Mouse (Mus musculus): Measurements from ENCODE around the gene Kcnk7.
"Not testable (repeated sequence)": the region's sequence is repeated elsewhere in the genome, so short reads cannot be mapped to it uniquely, and the experiment has no call there.

The Kcnk7 gene

DNA sequence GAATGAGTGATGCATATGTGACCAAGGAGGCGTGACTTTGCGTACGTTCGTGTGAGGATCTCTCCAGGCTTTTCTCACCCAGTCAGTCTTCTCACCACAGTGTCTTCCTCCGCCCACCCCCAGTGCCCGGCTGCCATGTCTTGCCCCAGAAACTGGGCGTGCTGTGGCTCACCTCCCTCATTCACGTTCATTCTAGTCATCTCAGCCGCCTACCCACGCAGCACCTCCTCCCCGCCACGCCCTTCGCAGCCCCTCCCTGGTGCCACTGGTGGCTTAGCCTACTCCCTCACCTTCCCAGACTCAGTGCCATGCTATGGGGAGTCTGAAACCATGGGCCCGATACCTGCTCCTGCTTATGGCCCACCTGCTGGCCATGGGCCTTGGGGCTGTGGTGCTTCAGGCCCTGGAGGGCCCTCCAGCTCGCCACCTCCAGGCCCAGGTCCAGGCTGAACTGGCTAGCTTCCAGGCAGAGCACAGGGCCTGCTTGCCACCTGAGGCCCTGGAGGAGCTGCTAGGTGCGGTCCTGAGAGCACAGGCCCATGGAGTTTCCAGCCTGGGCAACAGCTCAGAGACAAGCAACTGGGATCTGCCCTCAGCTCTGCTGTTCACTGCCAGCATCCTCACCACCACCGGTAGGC is at the start of gene Kcnk7:
TSS of gene Kcnk7 (plus strand) at position 205 of the 638 bp plus-strand sequence.
- DNase-seq = no peak

DNA sequence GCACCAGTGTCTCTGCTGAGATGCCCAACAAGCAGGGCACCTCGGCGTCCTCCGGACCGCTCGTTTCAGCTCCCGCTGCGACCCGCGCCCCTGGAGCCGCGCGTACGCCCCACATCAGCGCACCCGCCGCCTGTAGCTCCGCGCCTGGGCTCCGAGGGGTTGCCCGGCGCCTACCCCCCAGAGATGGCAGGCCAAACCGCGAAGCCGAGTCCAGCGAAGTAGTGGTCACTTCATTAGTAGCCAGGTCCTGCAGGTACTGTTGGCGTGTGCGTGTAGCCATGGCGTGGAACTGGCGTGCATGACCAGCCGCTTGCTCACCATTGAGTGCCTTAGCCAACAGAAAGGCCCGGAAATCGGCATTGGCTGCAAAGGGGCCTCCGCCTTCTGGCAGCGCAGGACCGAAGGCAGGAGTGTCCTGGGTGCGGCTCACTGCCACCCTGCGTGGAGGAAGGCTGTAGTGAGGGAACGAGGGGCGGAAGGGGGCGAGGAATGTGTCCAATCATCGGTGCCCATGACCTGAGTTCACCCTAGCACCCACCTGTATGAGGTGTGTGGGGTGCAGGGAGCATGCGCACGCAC is 49.4 kb upstream of the Kcnk7 start:
- no peak for DNase-seq

GRCm38 (mm10) chr19:5660942-5661751 is 43.0 kb upstream of the Kcnk7 start:
- DNase-seq = no peak

DNA sequence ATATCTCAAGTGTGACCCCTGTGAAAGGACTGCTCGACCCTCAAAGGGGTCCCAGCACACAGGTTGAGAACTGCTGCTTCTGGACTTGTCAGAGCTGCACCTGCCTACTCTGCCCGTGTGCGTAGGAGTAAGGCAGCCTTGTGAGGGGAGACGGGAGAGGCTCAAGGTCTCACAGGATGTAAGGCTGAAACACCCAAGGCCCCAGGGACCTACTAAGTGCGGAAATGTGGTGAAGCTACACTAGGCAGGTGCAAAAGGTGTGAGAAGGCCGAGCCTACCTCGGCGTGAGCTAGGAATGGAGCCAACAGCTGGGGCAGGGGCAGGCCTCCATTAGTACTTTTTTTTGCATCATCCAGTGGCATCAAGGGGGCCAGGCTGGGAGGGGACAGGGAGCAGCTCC is 41.9 kb upstream of the Kcnk7 start:
- DNase-seq = no peak

DNA sequence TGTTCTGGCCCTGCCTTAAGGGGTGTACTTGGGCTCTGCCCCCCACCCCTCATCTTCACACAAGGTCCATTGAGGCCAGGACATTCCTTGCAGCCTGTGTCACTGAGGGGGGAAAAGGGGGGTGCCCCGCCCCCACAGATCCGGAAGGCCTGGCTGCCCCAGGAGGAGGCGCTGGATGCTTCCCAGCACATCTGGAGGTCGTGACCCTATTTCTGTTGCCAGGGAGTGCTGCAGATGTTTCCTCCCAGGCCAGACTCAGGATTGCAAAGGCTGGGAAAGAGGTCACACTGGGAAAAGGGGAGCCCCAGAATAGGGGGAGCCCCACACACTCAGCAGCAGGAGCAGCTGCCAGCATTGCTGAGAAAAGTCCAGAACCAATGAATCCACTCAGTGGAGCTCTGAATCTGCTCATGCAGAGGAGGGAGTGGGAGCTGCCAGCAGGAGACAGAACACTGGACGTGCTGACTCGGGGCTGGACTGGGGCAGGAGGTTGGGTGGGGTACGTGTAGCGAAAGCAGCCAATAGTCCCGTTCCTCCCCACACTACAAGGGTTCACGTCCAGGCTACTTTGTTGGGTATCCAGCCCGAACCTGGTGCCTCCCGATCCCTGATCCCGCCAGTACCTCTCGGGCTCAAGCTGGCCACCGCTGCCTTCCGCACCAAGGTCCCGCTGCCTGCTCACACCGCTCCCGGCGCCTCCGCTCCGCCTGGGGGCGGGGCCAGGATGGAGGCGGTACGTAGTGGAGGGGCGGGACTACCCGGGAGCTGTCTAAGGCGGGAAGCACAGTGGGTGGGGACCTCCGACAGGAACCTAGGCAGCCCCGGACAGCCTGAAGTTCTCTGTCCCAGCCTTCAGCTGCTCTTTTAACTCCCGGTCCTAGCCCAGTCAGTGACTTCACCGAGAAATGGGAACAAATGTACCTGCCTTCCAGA is 40.9 kb upstream of the Kcnk7 start, which contains the start of gene Sipa1:
TSS of gene Sipa1 (minus strand) at position 727 of the 933 bp plus-strand sequence.
- DNase-seq = peak; percentile 57 to 64

DNA sequence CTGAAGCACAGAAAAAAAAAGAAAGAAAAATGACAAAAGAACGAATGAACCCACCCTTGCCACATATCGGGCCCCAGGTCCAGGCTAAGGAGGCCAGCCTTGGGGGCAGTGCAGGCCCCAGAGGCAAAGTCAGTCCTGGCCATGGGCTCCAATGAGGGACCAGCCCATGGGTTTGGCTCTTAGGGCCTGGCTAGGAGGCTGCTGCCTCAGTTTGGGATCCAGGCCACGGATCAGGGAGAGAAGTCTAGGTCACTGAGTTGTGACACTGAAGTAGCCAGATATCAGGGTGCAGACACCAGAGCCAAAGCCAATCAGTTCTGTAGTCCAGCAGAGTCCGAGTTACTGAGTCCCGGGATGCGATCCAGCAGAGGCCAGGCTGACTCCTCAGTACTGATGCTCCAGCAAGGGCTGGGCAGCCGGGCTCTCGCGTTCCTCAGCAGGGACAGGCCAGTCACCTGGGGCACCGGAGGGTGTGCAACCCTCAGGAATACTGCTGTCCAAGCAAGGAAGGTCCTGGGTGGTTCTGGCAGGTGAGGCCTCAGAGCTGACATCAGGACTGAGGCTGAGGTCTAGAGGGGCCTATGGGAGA is 39.4 kb upstream of the Kcnk7 start:
- no peak for DNase-seq

GRCm38 (mm10) chr19:5665465-5665864 is 38.7 kb upstream of the Kcnk7 start:
- no peak for DNase-seq

- no peak for DNase-seq
These were observed 37.8 kb upstream of the Kcnk7 start for GRCm38 (mm10) chr19:5666386-5666785.

DNA sequence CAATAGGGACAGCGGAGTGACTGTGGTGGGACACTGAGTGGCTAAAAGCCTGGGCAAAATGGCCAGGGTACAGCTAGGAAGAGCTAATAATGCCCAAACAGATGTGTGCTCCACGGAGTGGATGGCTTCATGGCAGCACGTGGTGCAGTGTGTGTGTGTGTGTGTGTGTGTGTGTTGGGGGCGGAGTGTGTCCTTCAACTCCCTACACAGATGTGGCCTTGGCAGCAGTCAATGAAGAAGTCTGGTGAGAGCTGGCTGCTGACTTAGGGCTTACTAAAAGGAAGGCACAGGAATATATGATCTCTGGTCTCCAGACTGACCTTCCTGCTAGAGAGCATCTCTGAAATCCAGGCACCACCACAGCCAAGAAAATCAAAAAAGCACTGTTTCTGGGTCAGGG is 35.8 kb upstream of the Kcnk7 start:
- no peak for DNase-seq

- no peak for DNase-seq
These were observed 23.7 kb upstream of the Kcnk7 start for GRCm38 (mm10) chr19:5680432-5680831.

GRCm38 (mm10) chr19:5684236-5684635 is 19.9 kb upstream of the Kcnk7 start:
- no peak for DNase-seq

GRCm38 (mm10) chr19:5684985-5685384 is 19.2 kb upstream of the Kcnk7 start:
- DNase-seq = no peak

- no peak for DNase-seq
These were observed 18.7 kb upstream of the Kcnk7 start for GRCm38 (mm10) chr19:5685431-5685830.

DNA sequence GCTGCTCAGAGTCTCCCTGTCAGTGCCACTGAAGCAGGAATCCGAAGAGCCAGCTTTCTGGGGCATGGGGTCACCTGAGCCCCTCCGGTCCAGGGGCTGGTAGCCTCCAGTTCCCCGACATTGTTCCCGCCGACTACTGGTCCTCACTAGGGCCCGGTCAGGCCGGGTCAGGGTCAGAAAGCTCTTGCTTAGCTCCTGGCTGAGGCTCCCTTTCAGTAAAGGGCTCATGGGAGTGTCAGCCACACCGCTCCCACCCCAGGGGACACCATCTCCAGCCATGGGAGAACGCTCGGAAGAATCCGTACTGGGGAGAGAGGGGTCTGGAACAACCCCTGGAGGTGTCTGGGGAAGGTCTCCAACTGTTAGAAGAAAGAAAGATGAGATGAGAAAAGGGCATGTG is 18.3 kb upstream of the Kcnk7 start:
- no peak for DNase-seq

GRCm38 (mm10) chr19:5686437-5686836 is 17.7 kb upstream of the Kcnk7 start:
- DNase-seq = no peak

DNA sequence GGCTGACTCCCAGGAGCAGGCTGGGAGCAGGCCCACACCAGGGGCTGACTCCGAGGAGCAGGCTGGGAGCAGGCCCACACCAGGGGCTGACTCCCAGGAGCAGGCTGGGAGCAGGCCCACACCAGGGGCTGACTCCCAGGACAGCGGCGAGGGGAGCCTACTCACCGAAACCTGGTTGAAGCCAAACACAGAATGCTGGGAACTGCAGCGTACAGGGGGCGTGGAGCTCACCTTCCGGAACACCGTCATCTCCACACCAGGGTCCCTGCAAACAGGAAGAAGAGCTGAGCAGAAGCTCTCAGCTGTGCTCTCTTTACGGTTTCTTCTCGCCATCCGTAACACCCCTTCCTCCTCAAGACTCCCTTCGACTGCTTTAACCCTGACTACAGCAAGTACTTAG is 17.2 kb upstream of the Kcnk7 start:
- DNase-seq = not testable (repeated sequence)

DNA sequence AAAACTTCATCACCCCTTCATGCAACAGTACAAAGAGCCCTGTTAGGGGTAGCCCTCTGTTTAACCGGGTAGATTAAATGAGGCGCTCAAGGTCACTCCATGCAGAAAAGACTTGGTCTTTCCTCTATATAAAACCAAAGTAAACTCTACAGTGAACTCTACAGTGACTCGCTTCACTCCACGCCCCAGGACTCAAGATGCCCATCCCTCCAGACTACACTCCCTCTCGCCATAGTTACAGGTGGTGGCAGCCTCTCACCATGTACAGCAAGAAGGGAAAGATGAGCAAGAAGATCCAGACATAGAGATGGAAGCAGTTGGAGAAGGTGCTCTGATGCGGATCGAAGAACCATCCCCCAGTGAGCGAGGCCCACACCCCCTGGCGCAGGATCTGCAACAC is 16.4 kb upstream of the Kcnk7 start:
- DNase-seq = no peak

DNA sequence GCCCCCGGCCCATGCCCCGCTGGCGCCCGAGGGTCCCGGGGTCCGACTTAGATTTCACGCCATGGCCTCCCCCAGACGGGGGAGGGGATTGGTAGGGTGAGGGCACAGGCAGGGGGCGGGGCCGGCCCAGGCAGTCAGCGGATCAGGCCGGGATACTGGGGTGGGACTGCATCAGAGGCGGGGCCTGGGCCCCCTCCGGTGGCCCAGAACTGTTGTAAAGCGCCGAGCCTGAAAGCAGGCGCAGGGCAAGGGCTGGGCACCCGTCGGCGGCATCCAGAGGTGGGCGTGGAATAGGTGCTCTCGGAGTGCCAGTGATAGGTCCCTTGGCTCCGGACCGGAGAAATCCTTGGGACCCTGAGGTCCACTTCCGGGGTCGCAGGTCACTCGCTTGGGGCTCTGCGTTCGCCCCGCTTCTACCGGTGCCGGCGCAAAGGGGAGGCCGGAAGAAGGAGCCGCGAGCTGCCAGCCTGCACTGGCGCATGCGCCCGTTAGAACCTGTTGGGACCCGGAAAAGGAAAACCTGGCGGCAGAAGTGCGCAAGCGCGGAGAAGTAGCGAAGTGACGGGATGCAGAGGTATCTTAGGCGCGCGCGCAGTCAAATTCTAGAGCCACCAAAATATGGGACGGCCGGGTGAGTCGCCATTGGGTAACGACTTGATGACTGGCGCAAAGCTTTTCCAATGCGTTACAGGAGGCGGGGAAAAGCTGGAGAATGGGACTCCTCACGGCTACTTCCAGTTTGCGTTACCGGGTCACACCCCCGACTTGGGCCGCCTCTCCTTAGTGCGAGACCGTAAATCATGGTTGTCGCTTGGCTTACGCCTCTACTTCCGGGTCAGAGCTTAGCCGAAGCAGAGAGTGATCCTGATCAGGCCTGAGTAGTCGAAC is 15.7 kb upstream of the Kcnk7 start, which contains the start of the genes Map3k11 and Pcnx3:
TSS of gene Map3k11 (plus strand) at position 543 of the 888 bp plus-strand sequence.
TSS of gene Pcnx3 (minus strand) at position 709 of the 888 bp plus-strand sequence.
- peak; percentile 97 to 98 for DNase-seq

GRCm38 (mm10) chr19:5689088-5689428 is 15.1 kb upstream of the Kcnk7 start:
- DNase-seq = no peak

DNA sequence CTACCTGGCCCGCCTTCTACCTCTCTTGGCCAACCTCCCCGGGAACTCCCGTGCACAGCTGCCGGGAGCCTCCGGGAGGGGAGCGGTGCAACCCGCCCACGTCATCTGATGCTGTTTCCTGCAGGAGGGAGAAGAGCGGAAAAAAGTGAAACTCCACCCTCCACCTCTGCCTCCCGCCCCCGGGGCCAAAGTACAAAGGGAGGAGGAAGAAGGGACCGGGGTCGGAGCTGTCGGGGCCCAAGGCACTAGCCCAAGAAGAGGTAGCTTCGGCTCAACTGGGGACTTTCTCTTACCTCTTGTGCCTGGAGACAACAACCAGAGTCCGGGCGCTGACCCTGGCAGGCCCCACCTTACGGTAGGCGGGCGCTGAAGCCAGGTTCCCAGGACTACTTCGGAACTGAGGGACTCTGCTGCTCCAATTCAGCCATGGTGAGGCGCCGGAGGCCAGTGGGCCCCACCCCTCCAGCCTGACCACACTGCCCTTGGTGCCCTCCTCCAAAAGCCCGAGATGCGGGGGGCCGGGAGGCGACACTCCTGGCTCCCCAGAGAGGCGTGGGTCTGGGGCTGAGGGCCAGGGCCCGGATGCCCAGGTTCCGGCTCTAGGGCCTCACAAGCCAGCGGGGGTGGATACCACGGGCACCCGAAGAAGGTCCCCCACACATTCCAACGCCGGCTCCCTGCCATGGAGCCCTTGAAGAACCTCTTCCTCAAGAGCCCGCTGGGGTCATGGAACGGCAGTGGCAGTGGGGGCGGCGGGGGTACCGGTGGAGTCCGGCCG is 14.4 kb upstream of the Kcnk7 start:
- DNase-seq = peak; percentile 68 to 69
